Mouse (Mus musculus) MEL (cell line): ENCODE measurements around the gene Hpse. TPM values are rescaled to one million over a fixed set of nuclear protein-coding genes. Genes with fewer than 3 reads are reported as not detected.

Source experiments
- DNase-seq: peaks from one replicate; pipeline ENCODE4 v3.0.0; 2011; ENCODE audit warnings: low read depth, low spot score
- H3K27ac ChIP-seq: 2 replicates; pipeline ENCODE4 v1.5.1; 2012; ENCODE audit warnings: low read depth, mild to moderate bottlenecking, control low read depth, low read length, moderate library complexity; ENCODE audit not compliant: control insufficient read depth
- H3K27me3 ChIP-seq, 2 experiments: fragments of 150-350 bp in 1 of 2; sonication (generic) in 1 of 2; 2 replicates each; pipeline ENCODE4 v1.6.1; 2012; ENCODE audit warnings: low read length in 2 of 2, mild to moderate bottlenecking in 2 of 2, improper control_type of control experiment in 1 of 2, moderate library complexity in 1 of 2; ENCODE audit not compliant: insufficient read depth in 2 of 2, control insufficient read depth in 1 of 2
- H3K36me3 ChIP-seq, 2 experiments: 2 replicates each; pipeline ENCODE4 v1.6.1; 2012 to 2014; ENCODE audit warnings: low read length in 2 of 2, improper control_type of control experiment in 1 of 2, inconsistent platforms in 1 of 2, mild to moderate bottlenecking in 1 of 2; ENCODE audit not compliant: insufficient read depth in 2 of 2, control insufficient read depth in 1 of 2
- H3K4me1 ChIP-seq, 2 experiments: fragments of 150-350 bp in 1 of 2; sonication (generic) in 1 of 2; 2 replicates each; pipeline ENCODE4 v1.6.1; 2012; ENCODE audit warnings: low read length in 2 of 2, improper control_type of control experiment in 1 of 2, mild to moderate bottlenecking in 1 of 2; ENCODE audit not compliant: insufficient read depth in 2 of 2, control insufficient read depth in 1 of 2
- H3K4me3 ChIP-seq, 2 experiments: fragments of 150-350 bp in 1 of 2; sonication (generic) in 1 of 2; 2 replicates each; pipeline ENCODE4 v1.5.1; 2012; ENCODE audit warnings: low read depth in 2 of 2, low read length in 2 of 2, mild to moderate bottlenecking in 2 of 2, moderate library complexity in 2 of 2, control low read depth in 1 of 2, improper control_type of control experiment in 1 of 2; ENCODE audit not compliant: control insufficient read depth in 1 of 2, insufficient read depth in 1 of 2
- H3K79me2 ChIP-seq: 2 replicates; pipeline ENCODE4 v1.6.1; 2012; ENCODE audit warnings: mild to moderate bottlenecking, low read length, moderate library complexity; ENCODE audit not compliant: control insufficient read depth, poor library complexity, insufficient read depth
- H3K9ac ChIP-seq: 2 replicates; pipeline ENCODE4 v1.6.1; 2012; ENCODE audit warnings: low read depth, mild to moderate bottlenecking, control low read depth, low read length, moderate library complexity; ENCODE audit not compliant: control insufficient read depth, poor library complexity, severe bottlenecking
- H3K9me3 ChIP-seq: fragments of 150-350 bp; sonication (generic); replicated peaks from 2 replicates; pipeline ENCODE4 v1.6.1; 2012; ENCODE audit warnings: mild to moderate bottlenecking, low read length, improper control_type of control experiment, moderate library complexity; ENCODE audit not compliant: insufficient read depth
- BHLHE40 ChIP-seq: IDR thresholded peaks from 2 replicates; pipeline ENCODE4 v1.6.1; 2012; ENCODE audit warnings: low read depth, mild to moderate bottlenecking, inconsistent platforms, low read length, improper control_type of control experiment, borderline replicate concordance
- CHD1 ChIP-seq: IDR thresholded peaks from 2 replicates; pipeline ENCODE4 v1.6.1; 2012; ENCODE audit warnings: low read depth, mild to moderate bottlenecking, inconsistent platforms, low read length, improper control_type of control experiment
- CHD2 ChIP-seq: IDR thresholded peaks from 2 replicates; pipeline ENCODE4 v1.6.1; 2011; ENCODE audit warnings: low read length, improper control_type of control experiment
- CTCF ChIP-seq, 3 experiments: IDR thresholded peaks in 2 of 3; conservative IDR thresholded peaks in 1 of 3; 2 replicates each; pipeline ENCODE4 v1.5.1; 2011 to 2012; ENCODE audit warnings: low read length in 3 of 3, low read depth in 2 of 3, mild to moderate bottlenecking in 2 of 3, improper control_type of control experiment in 1 of 3, inconsistent platforms in 1 of 3, mixed read lengths in 1 of 3, moderate library complexity in 1 of 3; ENCODE audit not compliant: control insufficient read depth in 1 of 3, insufficient read depth in 1 of 3, poor library complexity in 1 of 3, severe bottlenecking in 1 of 3
- E2F4 ChIP-seq: IDR thresholded peaks from 2 replicates; pipeline ENCODE4 v1.6.1; 2011; ENCODE audit warnings: low read depth, low read length, improper control_type of control experiment, borderline replicate concordance
- ELF1 ChIP-seq: IDR thresholded peaks from 2 replicates; pipeline ENCODE4 v1.6.1; 2014; ENCODE audit warnings: low read depth, mild to moderate bottlenecking, inconsistent platforms, low read length, improper control_type of control experiment, moderate library complexity
- EP300 ChIP-seq, 2 experiments: IDR thresholded peaks; 2 replicates each; pipeline ENCODE4 v1.6.1; 2011; ENCODE audit warnings: improper control_type of control experiment in 2 of 2, low read length in 2 of 2, low read depth in 1 of 2, mild to moderate bottlenecking in 1 of 2
- ETS1 ChIP-seq: IDR thresholded peaks from 2 replicates; pipeline ENCODE4 v1.6.1; 2012; ENCODE audit warnings: low read depth, mild to moderate bottlenecking, inconsistent platforms, low read length, improper control_type of control experiment, moderate library complexity
- GABPA ChIP-seq: IDR thresholded peaks from 2 replicates; pipeline ENCODE4 v1.6.1; 2012; ENCODE audit warnings: low read depth, mild to moderate bottlenecking, inconsistent platforms, low read length, improper control_type of control experiment, moderate library complexity
- GATA1 ChIP-seq: IDR thresholded peaks from 2 replicates; pipeline ENCODE4 v1.6.1; 2011; ENCODE audit warnings: low read depth, low read length, improper control_type of control experiment
- HCFC1 ChIP-seq: IDR thresholded peaks from 2 replicates; pipeline ENCODE4 v1.6.1; 2012; ENCODE audit warnings: low read depth, mild to moderate bottlenecking, inconsistent platforms, low read length, improper control_type of control experiment, moderate library complexity
- KAT2A ChIP-seq: conservative IDR thresholded peaks from 2 replicates; pipeline ENCODE4 v1.6.1; 2012; ENCODE audit warnings: low read depth, low read length, improper control_type of control experiment, inconsistent platforms
- MAFK ChIP-seq: IDR thresholded peaks from 2 replicates; pipeline ENCODE4 v1.6.1; 2011; ENCODE audit warnings: low read depth, mild to moderate bottlenecking, low read length, improper control_type of control experiment, borderline replicate concordance
- MAZ ChIP-seq: IDR thresholded peaks from 2 replicates; pipeline ENCODE4 v1.6.1; 2012; ENCODE audit warnings: low read depth, mild to moderate bottlenecking, inconsistent platforms, low read length, improper control_type of control experiment
- MXI1 ChIP-seq: IDR thresholded peaks from 2 replicates; pipeline ENCODE4 v1.6.1; 2011; ENCODE audit warnings: mild to moderate bottlenecking, low read depth, low read length, improper control_type of control experiment
- MYC ChIP-seq: IDR thresholded peaks from 2 replicates; pipeline ENCODE4 v1.6.1; 2011; ENCODE audit warnings: low read depth, mild to moderate bottlenecking, low read length, improper control_type of control experiment, moderate library complexity
- NELFE ChIP-seq: IDR thresholded peaks from 2 replicates; pipeline ENCODE4 v1.6.1; 2011; ENCODE audit warnings: low read depth, low read length, improper control_type of control experiment
- NRF1 ChIP-seq: IDR thresholded peaks from 2 replicates; pipeline ENCODE4 v1.6.1; 2014; ENCODE audit warnings: low read depth, mild to moderate bottlenecking, inconsistent platforms, low read length, improper control_type of control experiment, moderate library complexity; ENCODE audit not compliant: poor library complexity, insufficient read depth, severe bottlenecking
- POLR2A ChIP-seq, 2 experiments: IDR thresholded peaks; 2 replicates each; pipeline ENCODE4 v1.6.1; 2011 to 2012; ENCODE audit warnings: low read length in 2 of 2, mild to moderate bottlenecking in 2 of 2, control low read depth in 1 of 2, improper control_type of control experiment in 1 of 2, low read depth in 1 of 2, moderate library complexity in 1 of 2; ENCODE audit not compliant: control insufficient read depth in 1 of 2, insufficient read depth in 1 of 2, poor library complexity in 1 of 2
- POLR2AphosphoS2 ChIP-seq: IDR thresholded peaks from 2 replicates; pipeline ENCODE4 v1.6.1; 2011; ENCODE audit warnings: low read length, improper control_type of control experiment
- POLR2AphosphoS5 ChIP-seq: IDR thresholded peaks from 2 replicates; pipeline ENCODE4 v1.6.1; 2012; ENCODE audit warnings: low read depth, borderline replicate concordance, mild to moderate bottlenecking, inconsistent platforms, low read length, moderate library complexity, mixed read lengths
- RCOR1 ChIP-seq: IDR thresholded peaks from 2 replicates; pipeline ENCODE4 v1.6.1; 2012; ENCODE audit warnings: low read depth, mild to moderate bottlenecking, inconsistent platforms, low read length, improper control_type of control experiment
- SIN3A ChIP-seq: IDR thresholded peaks from 2 replicates; pipeline ENCODE4 v1.6.1; 2012; ENCODE audit warnings: low read length, improper control_type of control experiment, inconsistent platforms
- TAL1 ChIP-seq: IDR thresholded peaks from 2 replicates; pipeline ENCODE4 v1.6.1; 2012; ENCODE audit warnings: mild to moderate bottlenecking, inconsistent platforms, low read length, moderate library complexity, mixed read lengths
- TCF12 ChIP-seq: IDR thresholded peaks from 2 replicates; pipeline ENCODE4 v1.6.1; 2014; ENCODE audit warnings: low read depth, mild to moderate bottlenecking, inconsistent platforms, low read length, improper control_type of control experiment, moderate library complexity
- UBTF ChIP-seq: IDR thresholded peaks from 2 replicates; pipeline ENCODE4 v1.6.1; 2012; ENCODE audit warnings: low read depth, mild to moderate bottlenecking, inconsistent platforms, low read length, improper control_type of control experiment, moderate library complexity, borderline replicate concordance; ENCODE audit not compliant: insufficient read depth
- USF1 ChIP-seq: IDR thresholded peaks from 2 replicates; pipeline ENCODE4 v1.6.1; 2014; ENCODE audit warnings: low read depth, mild to moderate bottlenecking, inconsistent platforms, low read length, improper control_type of control experiment, moderate library complexity
- ZC3H11A ChIP-seq: IDR thresholded peaks from 2 replicates; pipeline ENCODE4 v1.6.1; 2012; ENCODE audit warnings: low read depth, mild to moderate bottlenecking, inconsistent platforms, low read length, improper control_type of control experiment
- ZKSCAN1 ChIP-seq: IDR thresholded peaks from 2 replicates; pipeline ENCODE4 v1.6.1; 2012; ENCODE audit warnings: low read depth, mild to moderate bottlenecking, inconsistent platforms, low read length, improper control_type of control experiment, moderate library complexity
- ZMIZ1 ChIP-seq: IDR thresholded peaks from 2 replicates; pipeline ENCODE4 v1.6.1; 2012; ENCODE audit warnings: low read depth, mild to moderate bottlenecking, inconsistent platforms, low read length, improper control_type of control experiment, moderate library complexity
- polyA plus RNA-seq, 2 experiments: library from polyadenylated mRNA; stranded (reverse) in 1 of 2; unstranded in 1 of 2; fragments of >175 nt in 1 of 2; fragments of >200 nt in 1 of 2; gene quantifications; 2 replicates each; pipeline versions ENCODE4 v1.2.1 to v1.2.4; 2012; ENCODE audit warnings: low replicate concordance in 2 of 2, low read depth in 1 of 2; ENCODE audit not compliant: insufficient read length in 2 of 2, insufficient read depth in 1 of 2, missing spikeins in 1 of 2
- total RNA-seq: library from RNA; depleted of rRNA; stranded (reverse); fragments of 300-350 nt; gene quantifications from 2 replicates; pipeline ENCODE4 v1.2.3, GENCODE M21; 2012

Hpse gene
- total and polyA plus RNA-seq, 3 experiments: 0.03 TPM; not detected in 2

- Histone ChIP-seq H3K4me1 (peaks cover 0 to 3% of the 10 kb centered on the region in 2 experiments; a peak in 2 of 4 replicates), H3K79me2 (no peaks in the 10 kb centered on the region), H3K4me3 (no peak overlapping the region), H3K9ac (no peak overlapping the region), H3K9me3 (no peaks in the 10 kb centered on the region), H3K36me3 (no peaks in the 10 kb centered on the region), H3K27me3 (no peaks in the 10 kb centered on the region), H3K27ac (no peak overlapping the region)
- no peak for DNase-seq
- TF ChIP-seq CHD1 (no peak), TAL1 (no peak), ELF1 (no peak), ZC3H11A (no peak), ETS1 (no peak), USF1 (no peak), MAFK (no peak), SIN3A (no peak), HCFC1 (no peak), CTCF (IDR thresholded peaks at IDR 0.05 in 2 of 3, conservative IDR thresholded peaks at IDR 0.05 in 1 of 3; ENCODE audit: control insufficient read depth in 1 of 3, insufficient read depth in 1 of 3, low read depth in 2 of 3, low read length in 3 of 3, poor library complexity in 1 of 3, severe bottlenecking in 1 of 3) (no peak), GATA1 (no peak), MYC (no peak), CHD2 (no peak)
Observed at GRCm38 (mm10) chr5:100751655-100752054, 32.1 kb upstream of the Hpse start.

GRCm38 (mm10) chr5:100750617-100751255 lies 31.2 kb upstream of the Hpse start:
- peak; percentile 71 for DNase-seq
- H3K4me1 ChIP-seq: peaks cover 0 to 3% of the 10 kb centered on the region in 2 experiments; a peak in 2 of 4 replicates
- no peak overlapping the region for H3K27ac ChIP-seq
- no peaks in the 10 kb centered on the region for H3K36me3 ChIP-seq
- no peaks in the 10 kb centered on the region for H3K9me3 ChIP-seq
- peak overlapping the region in 1 of 2 experiments; percentile 14; a peak in 1 of 4 replicates for H3K4me3 ChIP-seq
- peak overlapping the region; percentile 3; the same call in 1 of the 2 replicates for H3K9ac ChIP-seq
- no peaks in the 10 kb centered on the region for H3K27me3 ChIP-seq
- no peaks in the 10 kb centered on the region for H3K79me2 ChIP-seq
- no peak for TF ChIP-seq ZKSCAN1
- TF ChIP-seq POLR2AphosphoS5: no peak
- no peak for TF ChIP-seq POLR2A (IDR thresholded peaks at IDR 0.05; ENCODE audit: control insufficient read depth in 1 of 2, insufficient read depth in 1 of 2, low read depth in 1 of 2, low read length in 2 of 2, poor library complexity in 1 of 2)
- no peak for TF ChIP-seq NRF1
- TF ChIP-seq ZMIZ1: no peak
- TF ChIP-seq E2F4: no peak
- no peak for TF ChIP-seq CHD1
- TF ChIP-seq UBTF: no peak
- peak; percentile 47; the same call in 1 of the 2 replicates for TF ChIP-seq TCF12
- TF ChIP-seq RCOR1: no peak
- TF ChIP-seq MAFK: no peak
- TF ChIP-seq EP300 (IDR thresholded peaks at IDR 0.05; ENCODE audit: low read depth in 1 of 2, low read length in 2 of 2): peak; percentile 32 to 63; a peak in 2 of 4 replicates
- TF ChIP-seq SIN3A: peak; percentile 61
- 0 out of 2 replicates have a peak, but pooled peaks have one; percentile 9 for TF ChIP-seq BHLHE40
- no peak for TF ChIP-seq NELFE
- no peak for TF ChIP-seq HCFC1
- peak; percentile 38; the same call in 1 of the 2 replicates for TF ChIP-seq USF1
- TF ChIP-seq TAL1: no peak
- no peak for TF ChIP-seq MYC
- TF ChIP-seq MXI1: peak; percentile 62
- no peak for TF ChIP-seq MAZ
- TF ChIP-seq KAT2A: no peak
- TF ChIP-seq ELF1: no peak
- no peak for TF ChIP-seq GABPA
- TF ChIP-seq POLR2AphosphoS2: no peak
